Mouse (Mus musculus) stomach, embryonic 14.5 days (tissue): ENCODE results near the gene Gm20388. TPM values are rescaled to one million over a fixed set of nuclear protein-coding genes. Genes with fewer than 3 reads are reported as not detected.
"Not testable (repeated sequence)": the region's sequence is repeated elsewhere in the genome, so short reads cannot be mapped to it uniquely, and the experiment has no call there.

Source experiments
- ATAC-seq: fragments of 200-750 bp; cut with Nextera tagmentation; 2 replicates; pipeline ENCODE4 v1.8.0; 2017; ENCODE audit warnings: low read depth, moderate TSS enrichment; ENCODE audit not compliant: insufficient number of reproducible peaks, insufficient read depth, low FRiP score
- H3K27ac ChIP-seq: fragments of 300-500 bp; sonication (generic); 2 replicates; pipeline ENCODE4 v1.5.1; 2014; ENCODE audit warnings: mild to moderate bottlenecking, low read length, moderate library complexity, mixed read lengths
- H3K27me3 ChIP-seq: fragments of 300-500 bp; sonication (generic); 2 replicates; pipeline ENCODE4 v1.6.1; 2014; ENCODE audit warnings: low read length, control low read depth, mixed read lengths; ENCODE audit not compliant: control insufficient read depth, insufficient read depth
- H3K36me3 ChIP-seq: fragments of 300-500 bp; sonication (generic); 2 replicates; pipeline ENCODE4 v1.6.1; 2014; ENCODE audit warnings: mild to moderate bottlenecking, control low read depth, low read length, moderate library complexity, mixed read lengths; ENCODE audit not compliant: control insufficient read depth, insufficient read depth
- H3K4me1 ChIP-seq: fragments of 300-500 bp; sonication (generic); 2 replicates; pipeline ENCODE4 v1.6.1; 2014; ENCODE audit warnings: low read length, control low read depth, mixed read lengths; ENCODE audit not compliant: control insufficient read depth, insufficient read depth
- H3K4me2 ChIP-seq: fragments of 300-500 bp; sonication (generic); replicated peaks from 2 replicates; pipeline ENCODE4 v1.6.1; 2014; ENCODE audit warnings: low read depth, low read length, control low read depth
- H3K4me3 ChIP-seq: fragments of 300-500 bp; sonication (generic); 2 replicates; pipeline ENCODE4 v1.5.1; 2014; ENCODE audit warnings: low read depth, low read length, control low read depth
- H3K9ac ChIP-seq: fragments of 300-500 bp; sonication (generic); replicated peaks from 2 replicates; pipeline ENCODE4 v1.6.1; 2014; ENCODE audit warnings: low read depth, mild to moderate bottlenecking, control low read depth, low read length, moderate library complexity, mixed read lengths
- H3K9me3 ChIP-seq: fragments of 300-500 bp; sonication (generic); 2 replicates; pipeline ENCODE4 v1.6.1; 2016; ENCODE audit warnings: low read depth, low read length, control low read depth; ENCODE audit not compliant: control insufficient read depth
- WGBS: fragments of 180-500 bp; shearing (Covaris S2); extraction: QIAGEN DNeasy Blood & Tissue Kit; methylation state at CpG from one replicate; pipeline ENCODE4 v1.1.7; 2014; 5-methylcytosine and 5-hydroxymethylcytosine counted together
- polyA plus RNA-seq: library from polyadenylated mRNA; unstranded; fragments of >200 nt; fragmentation: Nextera tagmentation; extraction: Ambion mirVana; gene quantifications from 2 replicates; pipeline ENCODE4 v1.2.1, GENCODE M21; 2014

Gm20388 gene
- polyA plus RNA-seq, 1 experiment from 2014 or later: 11.4 TPM

DNA sequence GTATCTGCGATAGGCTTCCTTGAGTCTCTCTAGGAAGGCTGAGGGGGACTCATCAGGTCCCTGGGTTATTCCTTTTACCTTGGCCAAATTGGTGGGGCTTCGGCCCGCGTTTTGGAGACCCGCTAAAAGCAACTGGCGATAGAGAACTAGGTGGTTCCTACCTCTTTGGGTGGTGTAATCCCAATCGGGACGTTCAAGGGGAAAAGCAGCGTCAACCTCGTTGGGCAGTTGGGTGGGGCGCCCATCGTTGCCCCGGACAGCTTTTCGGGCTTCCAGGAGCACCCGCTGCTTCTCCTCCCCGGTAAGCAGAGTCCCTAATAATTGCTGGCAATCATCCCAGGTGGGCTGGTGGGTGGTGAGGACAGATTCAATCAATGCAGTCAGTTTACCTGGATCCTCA is 3521.7 kb downstream of the Gm20388 start:
- H3K4me2 ChIP-seq: no peak overlapping the region
- no peak for ATAC-seq
- H3K36me3 ChIP-seq: no peaks in the 10 kb centered on the region
- H3K27ac ChIP-seq: no peak overlapping the region
- no peak overlapping the region for H3K4me3 ChIP-seq
- 95% methylated on average over 16 of the region's 16 CpGs for WGBS
- H3K9ac ChIP-seq: no peak overlapping the region
- H3K4me1 ChIP-seq: no peaks in the 10 kb centered on the region
- H3K9me3 ChIP-seq: peaks cover 41% of the 10 kb centered on the region
- no peaks in the 10 kb centered on the region for H3K27me3 ChIP-seq

DNA sequence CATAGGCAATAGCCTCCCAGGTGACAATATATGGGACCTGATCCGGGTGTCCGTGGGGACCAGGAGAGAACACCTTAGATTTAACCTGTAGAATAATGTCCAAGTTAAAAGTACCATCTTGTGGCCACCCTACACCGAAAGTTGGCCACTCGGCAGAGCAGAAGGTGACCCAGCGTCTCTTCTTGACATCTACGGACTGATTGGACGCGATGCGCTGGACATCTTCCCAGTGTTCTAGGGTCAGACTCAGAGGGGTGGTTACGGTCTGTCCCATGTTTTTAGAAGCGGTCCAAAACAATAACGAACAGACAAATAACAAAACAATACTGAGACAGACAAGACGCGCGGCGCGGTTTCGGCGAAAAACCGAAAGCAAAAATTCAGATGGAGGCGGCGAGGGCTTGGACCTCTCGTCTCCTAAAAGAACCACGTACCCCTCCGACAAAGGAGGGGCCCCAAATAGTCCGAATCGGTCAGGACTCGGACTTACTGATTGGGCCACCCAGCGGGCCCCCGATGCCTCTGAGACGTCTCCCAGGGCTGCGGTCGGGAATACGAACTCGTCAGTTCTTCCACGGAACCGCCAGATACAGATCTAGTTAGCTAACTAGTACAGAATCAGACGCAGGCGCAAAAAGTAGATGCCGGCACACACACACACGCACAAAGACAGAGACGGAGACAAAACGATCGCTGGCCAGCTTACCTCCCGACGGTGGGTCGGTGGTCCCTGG is 3522.8 kb downstream of the Gm20388 start:
- not testable (repeated sequence) for H3K4me2 ChIP-seq, H3K27me3 ChIP-seq, H3K4me1 ChIP-seq, H3K9ac ChIP-seq, H3K27ac ChIP-seq, H3K4me3 ChIP-seq, ATAC-seq, H3K36me3 ChIP-seq
- peaks cover 30% of the 10 kb centered on the region for H3K9me3 ChIP-seq
- 98% methylated on average over 42 of the region's 47 CpGs for WGBS

DNA sequence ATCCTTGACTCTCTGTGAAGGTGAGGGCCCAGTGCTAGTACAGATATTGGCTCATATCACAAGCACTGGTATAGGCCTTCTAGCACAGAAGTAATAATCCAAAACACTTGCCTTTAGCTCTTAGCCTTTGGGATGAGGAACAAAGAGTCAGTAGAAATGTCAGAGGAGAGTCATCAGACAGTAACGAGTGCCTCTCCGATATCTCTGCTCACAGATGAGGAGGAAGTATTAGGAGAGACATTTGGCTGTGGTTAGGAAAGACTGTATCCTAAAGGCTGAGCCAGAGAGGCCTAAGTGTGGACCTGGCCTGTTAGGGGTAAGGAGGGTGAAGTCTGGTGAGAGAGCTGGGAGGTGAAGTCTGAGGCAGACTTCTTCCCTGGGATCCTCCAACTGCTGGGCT is 3531.1 kb downstream of the Gm20388 start:
- H3K4me2 ChIP-seq: no peak overlapping the region
- ATAC-seq: no peak
- no peaks in the 10 kb centered on the region for H3K27me3 ChIP-seq
- H3K4me3 ChIP-seq: no peak overlapping the region
- H3K36me3 ChIP-seq: no peaks in the 10 kb centered on the region
- no peaks in the 10 kb centered on the region; the same call in 1 of the 2 replicates for H3K4me1 ChIP-seq
- H3K9me3 ChIP-seq: no peaks in the 10 kb centered on the region
- 93% methylated on average over 2 of the region's 2 CpGs for WGBS
- no peak overlapping the region for H3K27ac ChIP-seq
- H3K9ac ChIP-seq: no peak overlapping the region

DNA sequence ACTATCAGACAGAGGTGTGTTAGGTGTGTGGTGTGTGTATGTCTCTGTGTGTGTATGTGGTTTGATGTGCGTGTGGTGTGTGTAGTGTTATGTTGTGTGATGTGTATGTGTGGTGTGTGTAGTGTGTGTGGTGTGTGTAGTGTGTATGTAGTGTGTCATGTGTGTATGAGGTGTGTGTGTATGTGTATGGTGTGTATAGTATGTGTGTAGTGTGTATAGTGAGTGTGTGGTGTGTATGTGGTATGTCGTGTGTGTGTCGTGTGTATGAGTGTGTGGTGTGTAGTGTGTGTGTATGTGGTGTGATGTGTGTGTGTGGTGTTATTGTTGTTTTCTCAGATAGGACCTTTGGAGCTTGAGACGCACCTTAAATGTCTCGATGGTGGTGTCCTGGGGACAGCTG is 3531.7 kb downstream of the Gm20388 start:
- Histone ChIP-seq H3K4me1 (no peaks in the 10 kb centered on the region; the same call in 1 of the 2 replicates), H3K4me2 (no peak overlapping the region), H3K27me3 (no peaks in the 10 kb centered on the region), H3K9ac (no peak overlapping the region), H3K36me3 (no peaks in the 10 kb centered on the region), H3K9me3 (no peaks in the 10 kb centered on the region), H3K4me3 (peak overlapping the region; percentile 44; the same call in 1 of the 2 replicates), H3K27ac (no peak overlapping the region)
- ATAC-seq: no peak
- WGBS: 82% methylated on average over 5 of the region's 5 CpGs

DNA sequence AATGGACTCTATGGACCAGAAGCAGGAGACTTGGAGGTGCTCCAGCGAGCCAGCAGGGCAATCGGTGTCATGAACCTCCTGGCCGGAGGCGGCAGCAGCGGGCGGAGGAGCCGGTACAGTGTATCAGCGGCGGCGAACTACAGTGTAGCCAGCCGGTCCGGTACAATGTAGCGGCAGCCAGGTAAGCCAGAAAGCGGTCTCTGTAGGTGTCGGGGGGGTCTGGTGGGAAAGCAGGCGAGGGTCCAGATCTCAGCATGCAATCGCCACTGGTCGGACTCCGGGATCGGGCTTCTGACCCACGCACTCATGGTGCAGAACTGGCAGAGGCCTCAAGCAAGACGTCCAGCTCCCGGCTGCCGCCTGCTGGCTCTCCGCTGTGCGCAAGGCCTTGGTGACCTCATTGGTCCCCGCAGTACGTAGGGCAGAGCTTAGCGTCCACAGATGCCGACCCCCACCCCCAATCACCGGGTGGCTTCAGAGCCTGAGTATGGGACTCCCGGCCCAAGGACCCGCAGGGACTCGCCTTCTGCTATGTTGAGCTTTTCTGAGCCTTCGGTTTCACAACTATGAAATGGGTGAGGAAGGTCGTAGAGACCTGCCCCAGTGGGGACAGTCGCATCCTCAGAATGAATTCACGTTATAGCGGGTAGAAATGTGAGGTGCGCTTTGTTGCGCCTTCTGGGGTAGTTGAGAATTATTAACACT is 3532.4 kb downstream of the Gm20388 start:
- Histone ChIP-seq H3K4me1 (no peaks in the 10 kb centered on the region; the same call in 1 of the 2 replicates), H3K36me3 (no peaks in the 10 kb centered on the region), H3K4me3 (peak overlapping the region; percentile 44), H3K27ac (no peak overlapping the region), H3K9ac (peak overlapping the region; percentile 41), H3K9me3 (no peaks in the 10 kb centered on the region), H3K27me3 (no peaks in the 10 kb centered on the region), H3K4me2 (peak overlapping the region; percentile 49)
- peak; percentile 91 for ATAC-seq
- 1% methylated on average over 41 of the region's 41 CpGs for WGBS

DNA sequence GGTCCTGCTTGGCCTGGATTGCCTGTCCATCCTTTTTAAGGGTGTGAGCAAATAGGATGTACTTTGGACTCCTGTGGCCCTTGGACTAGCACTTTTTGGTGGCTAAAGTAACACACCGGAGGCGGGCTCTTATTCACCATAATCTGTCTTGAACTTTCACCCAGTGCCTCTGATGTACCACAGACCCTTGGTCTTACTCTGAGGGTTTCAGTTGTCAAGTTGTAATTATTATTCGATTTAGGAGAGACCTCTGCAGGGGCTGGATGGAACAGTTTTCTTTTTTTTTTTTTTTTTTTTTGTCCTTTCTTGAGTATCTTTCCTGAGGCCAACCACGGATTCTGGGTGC is 3532.9 kb downstream of the Gm20388 start:
- H3K9ac ChIP-seq: peak overlapping the region; percentile 41
- H3K27ac ChIP-seq: no peak overlapping the region
- no peaks in the 10 kb centered on the region for H3K27me3 ChIP-seq
- 14% methylated on average over 4 of the region's 4 CpGs for WGBS
- H3K4me3 ChIP-seq: peak overlapping the region; percentile 44
- no peaks in the 10 kb centered on the region for H3K9me3 ChIP-seq
- no peaks in the 10 kb centered on the region; the same call in 1 of the 2 replicates for H3K36me3 ChIP-seq
- no peaks in the 10 kb centered on the region; the same call in 1 of the 2 replicates for H3K4me1 ChIP-seq
- peak overlapping the region; percentile 49 for H3K4me2 ChIP-seq
- no peak for ATAC-seq

DNA sequence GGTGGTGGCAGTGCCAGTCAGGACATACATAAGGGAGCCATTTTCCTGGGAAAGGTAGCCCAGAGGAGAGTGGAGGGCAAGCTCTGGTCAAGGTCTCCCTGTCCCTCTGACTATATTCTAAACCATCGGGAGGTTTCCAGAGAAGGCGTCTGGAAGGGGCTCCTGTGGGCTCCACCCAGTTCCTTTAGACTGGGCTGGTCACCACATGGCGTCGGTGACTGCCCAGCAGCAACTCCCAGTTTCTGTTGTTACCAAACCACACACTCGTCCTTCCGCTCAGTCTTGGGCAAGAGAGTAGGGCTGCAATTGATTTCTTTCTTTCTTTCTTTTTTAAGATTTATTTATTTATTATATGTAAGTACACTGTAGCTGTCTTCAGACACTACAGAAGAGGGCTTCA is 3533.5 kb downstream of the Gm20388 start:
- Histone ChIP-seq H3K4me2 (no peak overlapping the region; the same call in 1 of the 2 replicates), H3K36me3 (no peaks in the 10 kb centered on the region; the same call in 1 of the 2 replicates), H3K9me3 (no peaks in the 10 kb centered on the region), H3K4me3 (no peak overlapping the region), H3K27me3 (no peaks in the 10 kb centered on the region), H3K4me1 (no peaks in the 10 kb centered on the region; the same call in 1 of the 2 replicates), H3K27ac (no peak overlapping the region), H3K9ac (no peak overlapping the region)
- ATAC-seq: no peak
- WGBS: 85% methylated on average over 6 of the region's 6 CpGs

DNA sequence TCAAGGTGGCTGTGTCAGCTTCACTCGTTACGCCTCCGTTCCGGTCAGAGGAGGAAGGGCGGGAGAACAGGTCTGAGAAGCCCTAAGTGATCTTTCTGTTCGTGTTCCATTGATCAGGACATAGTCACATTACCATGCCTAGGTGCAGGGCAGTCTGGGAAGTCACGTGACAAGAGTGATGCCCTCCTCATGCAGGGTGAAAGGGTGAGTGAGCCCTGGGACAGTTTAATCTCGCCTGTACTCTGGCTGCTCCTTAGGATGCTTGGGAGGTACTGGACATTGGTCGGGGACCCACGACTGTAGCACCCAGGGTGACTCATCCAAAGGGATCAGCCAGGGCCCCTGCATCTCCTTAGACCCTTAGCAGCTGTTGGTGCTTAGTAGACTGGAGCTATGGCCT is 3535.3 kb downstream of the Gm20388 start:
- Histone ChIP-seq H3K4me3 (no peak overlapping the region), H3K4me1 (no peaks in the 10 kb centered on the region; the same call in 1 of the 2 replicates), H3K27ac (no peak overlapping the region), H3K9me3 (no peaks in the 10 kb centered on the region), H3K9ac (no peak overlapping the region), H3K36me3 (no peaks in the 10 kb centered on the region; the same call in 1 of the 2 replicates), H3K27me3 (no peaks in the 10 kb centered on the region), H3K4me2 (no peak overlapping the region)
- no peak for ATAC-seq
- WGBS: 82% methylated on average over 10 of the region's 10 CpGs
